Mouse (Mus musculus): ENCODE results near the gene Nhsl1. TPM values are rescaled to one million over a fixed set of nuclear protein-coding genes. Genes with fewer than 3 reads are reported as not detected.
A peak's percentile ranks its signal among the peaks of the same experiment; 100 is the strongest.

The Nhsl1 gene
- total and polyA plus RNA-seq, 2 experiments from 2014 or later: 7.2 to 18.0 TPM

GRCm38 (mm10) chr10:18572581-18572980 is 253.8 kb downstream of the Nhsl1 start:
- no peak for DNase-seq (ENCODE audit: low spot score)
- WGBS: 53% methylated on average over 2 of the region's 2 CpGs

More at GRCm38 (mm10) chr10:18572581-18572980, 253.8 kb downstream of the Nhsl1 start:
- Histone ChIP-seq H3K9me3 (ENCODE audit: low read length) (no peaks in the 10 kb centered on the region), H3K4me1 (ENCODE audit: insufficient read depth, low read length) (no peaks in the 10 kb centered on the region), H3K4me2 (ENCODE audit: low read depth, low read length, poor library complexity, severe bottlenecking) (no peak overlapping the region), H3K4me3 (ENCODE audit: low read depth, low read length) (no peak overlapping the region), H3K9ac (replicated peaks; ENCODE audit: low read length, poor library complexity, severe bottlenecking) (no peak overlapping the region), H3K27ac (ENCODE audit: low read depth, low read length) (no peak overlapping the region), H3K36me3 (ENCODE audit: insufficient read depth, low read length) (no peaks in the 10 kb centered on the region), H3K27me3 (ENCODE audit: insufficient read depth, low read length) (no peaks in the 10 kb centered on the region)
- ATAC-seq (ENCODE audit: low FRiP score): no peak
- peak; percentile 50 for TF ChIP-seq CTCF (IDR thresholded peaks at IDR 0.05)

Other genes starting within 250 kb of the Nhsl1 start
- gene Ect2l, start 108.1 kb upstream of the Nhsl1 start, total RNA-seq (2014; rRNA removed): 0.11 TPM in 1 of 2 replicates, not detected in the other
- 0.34 and 0.64 TPM in 2 replicates for gene Ect2l, start 108.1 kb upstream of the Nhsl1 start, polyA plus RNA-seq (2015; fragmentation: Nextera tagmentation; extraction: Ambion mirVana)
- 7.4 and 8.0 TPM in 2 replicates for gene Ccdc28a, start 84.0 kb upstream of the Nhsl1 start, total RNA-seq (2014; rRNA removed)
- 5.9 and 9.3 TPM in 2 replicates for gene Ccdc28a, start 84.0 kb upstream of the Nhsl1 start, polyA plus RNA-seq (2015; fragmentation: Nextera tagmentation; extraction: Ambion mirVana)
- gene Hebp2, start 227.1 kb downstream of the Nhsl1 start, total RNA-seq (2014; rRNA removed): 5.8 and 5.9 TPM in 2 replicates
- gene Hebp2, start 227.1 kb downstream of the Nhsl1 start, polyA plus RNA-seq (2015; fragmentation: Nextera tagmentation; extraction: Ambion mirVana): 10.1 and 10.4 TPM in 2 replicates

All from midbrain, postnatal 0 days (tissue).